15 mouse cellular contexts compared by ENCODE assay signal in the genomic region with DNA sequence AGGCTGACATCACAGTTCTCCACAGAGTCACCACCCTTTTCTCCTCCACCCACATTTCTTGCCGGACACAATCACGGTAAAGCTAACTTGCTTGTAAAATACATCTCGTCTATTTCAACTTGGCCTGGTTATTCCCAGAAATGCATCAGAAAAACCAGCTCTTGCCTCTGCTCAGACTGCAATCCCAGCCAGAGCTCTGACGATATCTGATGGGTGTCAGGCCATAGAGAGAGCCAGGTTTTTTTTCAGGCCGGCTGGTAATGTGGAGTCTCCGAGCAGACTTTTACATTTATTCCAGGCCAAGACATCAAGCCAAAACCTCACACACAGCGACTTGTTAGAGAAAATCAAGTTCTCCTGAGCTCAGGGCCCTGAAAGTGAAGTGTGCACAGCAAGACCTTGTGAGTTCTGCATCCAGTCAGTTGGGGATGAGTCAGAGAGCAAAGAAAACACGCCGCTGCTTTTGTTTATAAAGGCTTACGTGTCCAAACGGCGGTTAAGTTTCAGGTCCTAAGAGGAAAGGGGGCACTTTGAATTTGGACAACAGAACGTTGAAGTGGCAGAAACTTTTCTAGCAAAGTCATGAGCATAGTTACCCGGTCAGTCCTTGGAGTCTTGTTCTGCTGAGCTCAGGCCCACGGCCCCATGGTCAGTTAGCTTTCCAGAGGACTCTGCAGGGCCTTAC. TPM values are rescaled to one million over a fixed set of nuclear protein-coding genes. Genes with fewer than 3 reads are reported as not detected.
DNase-seq lines count a peak whose midpoint lies in the region; ATAC-seq and TF ChIP-seq lines count a peak whose summit lies in the region.
"Had no signal": no experiment of that assay in that cellular context is flagged by ENCODE, and none has a peak within 500 bp of the region (broad histone marks: within the 10 kb centered on the region; RNA-seq: fewer than 3 reads in every experiment).

No protein-coding gene starts in this region.

- TF ChIP-seq EP300 in lung, postnatal 0 days (IDR thresholded peaks at IDR 0.05), result no peak

- TF ChIP-seq CTCF in lung, postnatal 0 days (IDR thresholded peaks at IDR 0.05), result no peak

- H3K9ac ChIP-seq in lung, postnatal 0 days (replicated peaks; ENCODE audit: low read depth), result no peak overlapping the region
- no peak overlapping the region for H3K9ac ChIP-seq in heart, embryonic 12.5 days
- peak overlapping the region; percentile 31; the same call in 1 of the 2 replicates for H3K9ac ChIP-seq in stomach, embryonic 16.5 days (ENCODE audit: low read length)
- H3K9ac ChIP-seq: intestine, embryonic 15.5 days; limb, embryonic 13.5 days had no signal

- H3K36me3 ChIP-seq in lung, postnatal 0 days (ENCODE audit: insufficient read depth, low read length), result no peaks in the 10 kb centered on the region
- peaks cover 50% of the 10 kb centered on the region for H3K36me3 ChIP-seq in heart, embryonic 12.5 days
- no peaks in the 10 kb centered on the region for H3K36me3 ChIP-seq in stomach, embryonic 16.5 days (ENCODE audit: control insufficient read depth, insufficient read depth, low read length)
- H3K36me3 ChIP-seq: G1E; intestine, embryonic 15.5 days had no signal

- 67% methylated on average over 15 of the region's 15 CpGs for WGBS in lung, postnatal 0 days
- 65% methylated on average over 15 of the region's 15 CpGs for WGBS in heart, embryonic 12.5 days
- 54% methylated on average over 15 of the region's 15 CpGs for WGBS in stomach, embryonic 16.5 days

- ATAC-seq in lung, postnatal 0 days, result 0 out of 2 replicates have a peak, but pooled peaks have one; percentile 19
- no peak for ATAC-seq in heart, embryonic 12.5 days (ENCODE audit: insufficient number of reproducible peaks, low FRiP score)
- ATAC-seq in stomach, embryonic 16.5 days (ENCODE audit: insufficient read depth, low FRiP score), result no peak
- no peak for ATAC-seq in megakaryocyte progenitor cell, adult 5-6 weeks (replicated peaks; ENCODE audit: poor library complexity)
- ATAC-seq: intestine, embryonic 15.5 days had no signal

- H3K4me1 ChIP-seq in lung, postnatal 0 days (ENCODE audit: insufficient read depth, low read depth, low read length), result no peaks in the 10 kb centered on the region
- no peaks in the 10 kb centered on the region for H3K4me1 ChIP-seq in heart, embryonic 12.5 days (replicated peaks)
- H3K4me1 ChIP-seq in stomach, embryonic 16.5 days (ENCODE audit: control insufficient read depth, insufficient read depth, low read length), result 0 out of 2 replicates have a peak, but pooled peaks cover 7% of the 10 kb centered on the region
- H3K4me1 ChIP-seq: intestine, embryonic 15.5 days; limb, embryonic 13.5 days had no signal

- H3K4me2 ChIP-seq in lung, postnatal 0 days (replicated peaks; ENCODE audit: low read depth, low read length), result no peak overlapping the region
- no peak overlapping the region for H3K4me2 ChIP-seq in heart, embryonic 12.5 days
- H3K4me2 ChIP-seq in stomach, embryonic 16.5 days (ENCODE audit: low read depth, low read length), result no peak overlapping the region; the same call in 1 of the 2 replicates
- H3K4me2 ChIP-seq: intestine, embryonic 15.5 days; limb, embryonic 13.5 days had no signal

- peak; percentile 49 to 73 for DNase-seq in adrenal gland, adult (ENCODE audit: inconsistent age in 2 of 2, low spot score in 1 of 2)
- DNase-seq in adrenal gland, adult 18-20 months (ENCODE audit: low spot score in 2 of 2), result no peak
- DNase-seq in lung, postnatal 0 days (ENCODE audit: low spot score), result peak; percentile 7
- no peak for DNase-seq in lung, postnatal 25 days (ENCODE audit: low spot score)
- no peak for DNase-seq in cerebellum, postnatal 4 days (ENCODE audit: low spot score in 2 of 2)
- DNase-seq: cerebellum, postnatal 25 days; gastrocnemius, postnatal 36 days; layer of hippocampus, adult 9-11 months had no signal

- no peaks in the 10 kb centered on the region for H3K27me3 ChIP-seq in lung, postnatal 0 days (replicated peaks; ENCODE audit: insufficient read depth, low read length)
- H3K27me3 ChIP-seq in heart, embryonic 12.5 days (replicated peaks), result no peaks in the 10 kb centered on the region
- H3K27me3 ChIP-seq in stomach, embryonic 16.5 days (ENCODE audit: control insufficient read depth, insufficient read depth, low read length), result no peaks in the 10 kb centered on the region
- H3K27me3 ChIP-seq: intestine, embryonic 15.5 days; limb, embryonic 13.5 days had no signal

- no peak overlapping the region for H3K27ac ChIP-seq in lung, postnatal 0 days (ENCODE audit: low read length)
- peak overlapping the region; percentile 39; the same call in 1 of the 2 replicates for H3K27ac ChIP-seq in heart, embryonic 12.5 days (ENCODE audit: poor library complexity, severe bottlenecking)
- H3K27ac ChIP-seq in stomach, embryonic 16.5 days (ENCODE audit: low read length), result peak overlapping the region; percentile 72
- H3K27ac ChIP-seq: intestine, embryonic 15.5 days; limb, embryonic 13.5 days had no signal

- H3K9me3 ChIP-seq in lung, postnatal 0 days (ENCODE audit: low read length), result no peaks in the 10 kb centered on the region
- H3K9me3 ChIP-seq in heart, embryonic 12.5 days (replicated peaks), result peaks cover 4% of the 10 kb centered on the region; the same call in 1 of the 2 replicates
- no peaks in the 10 kb centered on the region for H3K9me3 ChIP-seq in stomach, embryonic 16.5 days (replicated peaks; ENCODE audit: control insufficient read depth, low read length)
- H3K9me3 ChIP-seq: intestine, embryonic 15.5 days; limb, embryonic 13.5 days had no signal

- H3K4me3 ChIP-seq in lung, postnatal 0 days (ENCODE audit: low read depth, low read length), result no peak overlapping the region
- no peak overlapping the region for H3K4me3 ChIP-seq in heart, embryonic 12.5 days
- H3K4me3 ChIP-seq in stomach, embryonic 16.5 days (replicated peaks; ENCODE audit: low read length), result no peak overlapping the region
- H3K4me3 ChIP-seq: erythroblast, embryonic 14.5 days; intestine, embryonic 15.5 days; limb, embryonic 13.5 days had no signal

RNA-seq across cellular contexts. Expression of a gene that starts 27.4 kb away (rescaled TPM):
- 10 to 100 TPM; 15.4 to 16.9 TPM for total RNA-seq in adrenal gland, adult 18-20 months (2021)
- 25.8 and 30.3 TPM in 2 replicates for polyA plus RNA-seq in lung, postnatal 0 days (2015; fragmentation: Nextera tagmentation; extraction: Ambion mirVana)
- 38.2 and 45.2 TPM in 2 replicates for polyA plus RNA-seq in heart, embryonic 12.5 days (2016; fragmentation: Nextera tagmentation; extraction: Ambion mirVana)
- 7.1 and 8.5 TPM in 2 replicates for polyA plus RNA-seq in stomach, embryonic 16.5 days (2015; fragmentation: Nextera tagmentation; extraction: Ambion mirVana)
- 0.89 TPM in 1 of 2 replicates, not detected in the other for total RNA-seq in megakaryocyte progenitor cell, adult 5-6 weeks (2015)
- 0.17 TPM in 1 of 2 replicates, not detected in the other for total RNA-seq in megakaryocyte progenitor cell, adult 5-6 weeks (2017)
- polyA plus RNA-seq: erythroblast, embryonic 14.5 days; G1E had no signal

RNA-seq across cellular contexts. Expression of a gene that starts 43.0 kb away (rescaled TPM):
- not detected for total RNA-seq in adrenal gland, adult 18-20 months (2021)
- not detected in 2 replicates for polyA plus RNA-seq in lung, postnatal 0 days (2015; fragmentation: Nextera tagmentation; extraction: Ambion mirVana)
- not detected in 2 replicates for polyA plus RNA-seq in heart, embryonic 12.5 days (2016; fragmentation: Nextera tagmentation; extraction: Ambion mirVana)
- not detected in 2 replicates for polyA plus RNA-seq in stomach, embryonic 16.5 days (2015; fragmentation: Nextera tagmentation; extraction: Ambion mirVana)
- total RNA-seq in megakaryocyte progenitor cell, adult 5-6 weeks (2015), result not detected in 2 replicates
- not detected in 2 replicates for total RNA-seq in megakaryocyte progenitor cell, adult 5-6 weeks (2017)
- total RNA-seq: gastrocnemius, postnatal 36 days had no signal
- polyA plus RNA-seq: erythroblast, embryonic 14.5 days; G1E; intestine, embryonic 15.5 days; limb, embryonic 13.5 days had no signal

Comparison
In these comparisons a context has a peak if more than half of its experiments do, and no peak if none do; other contexts are left out.
1. DNase-seq: peak in adrenal gland, adult (2 of 2) and lung, postnatal 0 days (single experiment); none in adrenal gland, adult 18-20 months (0 of 2), lung, postnatal 25 days (single experiment) and cerebellum, postnatal 4 days (0 of 2).